10 mouse cellular contexts compared by ENCODE assay signal in genomic region chr3:52211303-52211695, GRCm38 (mm10). TPM values are rescaled to one million over a fixed set of nuclear protein-coding genes. Genes with fewer than 3 reads are reported as not detected.
DNase-seq lines count a peak whose midpoint lies in the region; ATAC-seq and TF ChIP-seq lines count a peak whose summit lies in the region.
"Had no signal": no experiment of that assay in that cellular context is flagged by ENCODE, and none has a peak within 500 bp of the region (broad histone marks: within the 10 kb centered on the region; RNA-seq: fewer than 3 reads in every experiment).

No protein-coding gene starts in this region.

- WGBS in heart, embryonic 14.5 days, result 22% methylated on average over 6 of the region's 6 CpGs
- WGBS in heart, adult 2 months, result 43% methylated on average over 4 of the region's 6 CpGs
- 28% methylated on average over 6 of the region's 6 CpGs for WGBS in forebrain, embryonic 16.5 days
- 34% methylated on average over 6 of the region's 6 CpGs for WGBS in limb, embryonic 14.5 days

- intact Hi-C loops in heart, adult 2 months (cut with DNase I), result no loop called here

- H3K36me3 ChIP-seq in heart, embryonic 14.5 days (ENCODE audit: control insufficient read depth, insufficient read depth, low read length), result no peaks in the 10 kb centered on the region
- no peaks in the 10 kb centered on the region for H3K36me3 ChIP-seq in heart, adult 2 months (ENCODE audit: control insufficient read depth, insufficient read depth, low read length)
- H3K36me3 ChIP-seq in E14TG2a.4 (ENCODE audit: insufficient read depth, low read length), result no peaks in the 10 kb centered on the region
- no peaks in the 10 kb centered on the region for H3K36me3 ChIP-seq in forebrain, embryonic 16.5 days (ENCODE audit: control insufficient read depth, insufficient read depth)
- H3K36me3 ChIP-seq in limb, embryonic 14.5 days (ENCODE audit: control insufficient read depth, insufficient read depth, low read length), result no peaks in the 10 kb centered on the region
- H3K36me3 ChIP-seq: liver, embryonic 13.5 days had no signal

- TF ChIP-seq EP300 in heart, adult 2 months (IDR thresholded peaks at IDR 0.05; ENCODE audit: insufficient read depth, low read depth, low read length), result no peak

- TF ChIP-seq POLR2A in heart, adult 2 months (IDR thresholded peaks at IDR 0.05; ENCODE audit: insufficient read depth, low read depth, low read length), result no peak
- no peak for TF ChIP-seq POLR2A in limb, embryonic 14.5 days (IDR thresholded peaks at IDR 0.05; ENCODE audit: borderline replicate concordance, extremely low read depth, insufficient read depth, insufficient read length)

- peaks cover 4 to 5% of the 10 kb centered on the region in 2 experiments; a peak in 2 of 4 replicates for H3K4me1 ChIP-seq in heart, embryonic 14.5 days (ENCODE audit: control insufficient read depth in 2 of 2, insufficient read depth in 2 of 2, low read length in 2 of 2)
- H3K4me1 ChIP-seq in heart, adult 2 months (ENCODE audit: control insufficient read depth, insufficient read depth, low read length), result no peaks in the 10 kb centered on the region
- H3K4me1 ChIP-seq in E14TG2a.4 (replicated peaks; ENCODE audit: low read depth, low read length), result peaks cover 34% of the 10 kb centered on the region
- peaks cover 5% of the 10 kb centered on the region for H3K4me1 ChIP-seq in forebrain, embryonic 16.5 days (replicated peaks; ENCODE audit: control insufficient read depth, insufficient read depth, low read length)
- H3K4me1 ChIP-seq in limb, embryonic 14.5 days (ENCODE audit: control insufficient read depth, insufficient read depth, low read length), result no peaks in the 10 kb centered on the region
- H3K4me1 ChIP-seq: liver, embryonic 13.5 days had no signal

- H3K9me3 ChIP-seq in heart, embryonic 14.5 days (ENCODE audit: control insufficient read depth, low read length), result no peaks in the 10 kb centered on the region
- H3K9me3 ChIP-seq in E14TG2a.4 (ENCODE audit: low read length), result peaks cover 20% of the 10 kb centered on the region
- H3K9me3 ChIP-seq in forebrain, embryonic 16.5 days (ENCODE audit: control insufficient read depth, low read length), result no peaks in the 10 kb centered on the region
- no peaks in the 10 kb centered on the region for H3K9me3 ChIP-seq in limb, embryonic 14.5 days (ENCODE audit: control insufficient read depth, low read length)
- H3K9me3 ChIP-seq: liver, embryonic 13.5 days had no signal

- DNase-seq in heart, adult 2 months, result no peak
- no peak for DNase-seq in limb, embryonic 14.5 days (ENCODE audit: low spot score)
- DNase-seq in MN1 (ENCODE audit: low spot score), result no peak
- no peak for DNase-seq in adrenal gland, postnatal 36 days
- DNase-seq in right cerebral cortex, postnatal 25 days, result no peak
- DNase-seq: cerebellum, adult 11-12 months; liver, embryonic 13.5 days had no signal

- peak overlapping the region in 1 of 2 experiments; percentile 13; a peak in 1 of 4 replicates for H3K4me3 ChIP-seq in heart, embryonic 14.5 days (ENCODE audit: control insufficient read depth in 1 of 2, insufficient read depth in 1 of 2, low read depth in 1 of 2, low read length in 2 of 2)
- no peak overlapping the region for H3K4me3 ChIP-seq in heart, adult 2 months
- H3K4me3 ChIP-seq in E14TG2a.4 (replicated peaks; ENCODE audit: low read length), result 0 out of 2 replicates have a peak overlapping the region, but pooled peaks have one; percentile 13
- H3K4me3 ChIP-seq in forebrain, embryonic 16.5 days (replicated peaks; ENCODE audit: low read length), result no peak overlapping the region
- 0 out of 2 replicates have a peak overlapping the region, but pooled peaks have one; percentile 18 for H3K4me3 ChIP-seq in limb, embryonic 14.5 days (replicated peaks; ENCODE audit: low read length)
- H3K4me3 ChIP-seq: liver, embryonic 13.5 days had no signal

- peak overlapping the region; percentile 54 for H3K4me2 ChIP-seq in heart, embryonic 14.5 days (ENCODE audit: low read length)
- H3K4me2 ChIP-seq in forebrain, embryonic 16.5 days (ENCODE audit: low read length), result peak overlapping the region; percentile 46
- peak overlapping the region; percentile 44; the same call in 1 of the 2 replicates for H3K4me2 ChIP-seq in limb, embryonic 14.5 days (replicated peaks; ENCODE audit: low read depth, low read length, severe bottlenecking)

- H3K27ac ChIP-seq in heart, embryonic 14.5 days (replicated peaks in 1 of 2; ENCODE audit: control insufficient read depth in 1 of 2, insufficient read depth in 1 of 2, low read depth in 2 of 2, low read length in 2 of 2), result no peak overlapping the region
- H3K27ac ChIP-seq in heart, adult 2 months, result no peak overlapping the region
- H3K27ac ChIP-seq in forebrain, embryonic 16.5 days (ENCODE audit: low read length), result no peak overlapping the region
- no peak overlapping the region for H3K27ac ChIP-seq in limb, embryonic 14.5 days (replicated peaks; ENCODE audit: low read depth, low read length)
- H3K27ac ChIP-seq: liver, embryonic 13.5 days had no signal

- H3K27me3 ChIP-seq in heart, embryonic 14.5 days (ENCODE audit: control insufficient read depth, insufficient read depth, low read length), result no peaks in the 10 kb centered on the region; the same call in 1 of the 2 replicates
- no peaks in the 10 kb centered on the region for H3K27me3 ChIP-seq in heart, adult 2 months (ENCODE audit: control insufficient read depth, insufficient read depth, low read length)
- peaks cover 43% of the 10 kb centered on the region for H3K27me3 ChIP-seq in E14TG2a.4 (ENCODE audit: insufficient read depth, low read length)
- H3K27me3 ChIP-seq in forebrain, embryonic 16.5 days (replicated peaks; ENCODE audit: control insufficient read depth, insufficient read depth, low read length), result no peaks in the 10 kb centered on the region
- H3K27me3 ChIP-seq in limb, embryonic 14.5 days (ENCODE audit: control insufficient read depth, insufficient read depth, low read length), result no peaks in the 10 kb centered on the region
- H3K27me3 ChIP-seq: liver, embryonic 13.5 days had no signal

- ATAC-seq in heart, embryonic 14.5 days (ENCODE audit: insufficient number of reproducible peaks, insufficient read depth, low FRiP score, low read depth), result no peak
- no peak for ATAC-seq in forebrain, embryonic 16.5 days
- no peak for ATAC-seq in limb, embryonic 14.5 days (ENCODE audit: low FRiP score, low read depth)

- TF ChIP-seq CTCF in heart, adult 2 months (IDR thresholded peaks at IDR 0.05), result no peak
- no peak for TF ChIP-seq CTCF in E14TG2a.4 (conservative IDR thresholded peaks at IDR 0.05; ENCODE audit: low read length)

- H3K79me2 ChIP-seq in heart, adult 2 months (replicated peaks; ENCODE audit: control insufficient read depth, insufficient read depth, low read length), result no peaks in the 10 kb centered on the region

- H3K9ac ChIP-seq in heart, embryonic 14.5 days (ENCODE audit: low read length), result peak overlapping the region; percentile 31; the same call in 1 of the 2 replicates
- H3K9ac ChIP-seq in heart, adult 2 months (ENCODE audit: low read depth, low read length), result no peak overlapping the region
- H3K9ac ChIP-seq in forebrain, embryonic 16.5 days (replicated peaks; ENCODE audit: low read depth, low read length), result no peak overlapping the region
- H3K9ac ChIP-seq in limb, embryonic 14.5 days (ENCODE audit: low read depth, low read length, severe bottlenecking), result no peak overlapping the region
- H3K9ac ChIP-seq: liver, embryonic 13.5 days had no signal

RNA-seq across cellular contexts. Expression of gene Foxo1, which starts 56.8 kb away (rescaled TPM):
- 8.6 and 9.2 TPM in 2 replicates for polyA plus RNA-seq in heart, embryonic 14.5 days (2014; fragmentation: Nextera tagmentation; extraction: Ambion mirVana)
- total RNA-seq in heart, adult 2 months (2021), result 10 to 100 TPM; 12.2 to 12.9 TPM
- 7.7 and 10.7 TPM in 2 replicates for polyA plus RNA-seq in heart, adult 2 months (2012; rRNA removed)
- 3.7 and 4.0 TPM in 2 replicates for polyA plus RNA-seq in forebrain, embryonic 16.5 days (2015; fragmentation: Nextera tagmentation; extraction: Ambion mirVana)
- polyA plus RNA-seq in limb, embryonic 14.5 days (2012; rRNA removed), result 7.6 and 9.3 TPM in 2 replicates
- 7.0 and 8.5 TPM in 2 replicates for polyA plus RNA-seq in limb, embryonic 14.5 days (2014; fragmentation: Nextera tagmentation; extraction: Ambion mirVana)
- 10 to 100 TPM; 22.3 to 23.3 TPM for total RNA-seq in adrenal gland, postnatal 36 days (2021)

Comparison
In these comparisons a context has a peak if more than half of its experiments do, and no peak if none do; other contexts are left out.
1. H3K4me3 ChIP-seq: peak in E14TG2a.4 (single experiment) and limb, embryonic 14.5 days (single experiment); none in heart, adult 2 months (single experiment) and forebrain, embryonic 16.5 days (single experiment).
2. Peak in every context shown above with its lines, with median percentiles within 50 percentile points of each other: H3K4me2 ChIP-seq.